Mouse (Mus musculus) bone marrow macrophage, adult 2 months (primary cell): ENCODE measurements around the gene Dnajb1.

Experiments
- CTCF ChIP-seq: IDR thresholded peaks from 2 replicates; pipeline ENCODE4 v1.5.1; 2012; ENCODE audit warnings: low read depth, mild to moderate bottlenecking, low read length, moderate library complexity
- POLR2A ChIP-seq: IDR thresholded peaks from 2 replicates; pipeline ENCODE4 v1.6.1; 2012; ENCODE audit warnings: mild to moderate bottlenecking, low read depth, low read length, borderline replicate concordance

DNA sequence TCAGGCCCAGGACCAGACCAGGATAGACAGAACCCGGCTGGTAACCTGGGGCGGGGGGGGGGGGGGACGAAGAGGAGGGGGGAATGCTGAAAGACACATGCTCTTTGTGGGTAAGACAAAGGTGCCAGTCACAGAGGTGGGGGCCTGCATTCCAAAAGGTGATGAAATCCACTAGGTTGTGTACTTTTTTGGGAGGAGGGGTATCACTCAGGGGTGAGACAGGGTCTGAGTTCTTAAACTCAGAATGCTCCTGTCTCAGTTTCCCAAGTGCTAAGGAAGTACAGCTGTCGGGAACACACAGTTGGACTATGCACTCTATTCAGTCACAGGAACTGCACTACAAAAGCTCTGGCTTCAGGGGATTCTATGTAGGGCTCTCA is 31.5 kb upstream of the Dnajb1 start:
- TF ChIP-seq CTCF: no peak
- no peak for TF ChIP-seq POLR2A
